Mouse (Mus musculus): Measurements from ENCODE around the gene Rfx6. TPM values are rescaled to one million over a fixed set of nuclear protein-coding genes. Genes with fewer than 3 reads are reported as not detected.

Rfx6 gene
- polyA plus RNA-seq, 1 experiment from 2014 or later: not detected

DNA sequence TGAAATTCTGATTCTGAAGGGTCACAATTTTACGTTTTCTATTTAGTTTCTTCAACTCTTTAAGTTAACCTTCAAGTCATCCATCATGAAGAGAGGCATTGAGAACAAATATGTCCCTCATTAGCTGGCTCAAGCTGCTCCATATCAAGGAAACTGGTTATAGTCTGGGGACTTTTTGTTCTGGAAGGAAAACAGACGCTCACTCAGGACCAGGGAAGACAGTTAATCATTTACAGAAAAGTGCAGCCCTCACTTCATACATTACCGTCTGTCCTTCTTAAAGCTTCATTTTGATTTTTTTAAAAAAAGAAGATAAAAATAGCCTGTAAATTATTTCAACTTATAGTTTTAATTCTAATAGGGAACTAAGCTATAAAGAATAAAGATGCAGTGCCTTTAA lies 43.3 kb downstream of the Rfx6 start:
- H3K9ac ChIP-seq (ENCODE audit: low read length): no peak overlapping the region

DNA sequence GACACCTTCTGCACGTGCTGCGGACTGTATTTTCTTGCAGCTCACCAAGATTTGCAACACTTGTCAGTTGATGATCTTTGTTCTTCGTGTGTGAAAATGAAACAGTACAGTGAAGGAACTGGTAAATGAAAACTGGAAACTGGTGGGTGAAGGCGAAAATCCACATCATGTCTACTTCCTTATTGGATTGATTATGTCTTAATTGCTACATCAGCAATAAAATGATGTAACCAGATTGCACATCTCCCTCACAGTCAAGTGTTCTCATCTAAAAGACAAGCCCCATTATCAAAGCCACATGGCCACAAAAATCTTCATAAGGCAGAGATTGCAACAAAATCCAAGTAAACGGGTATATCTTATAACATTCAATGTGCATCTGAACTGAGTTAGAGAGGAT lies 83.9 kb downstream of the Rfx6 start:
- no peak for DNase-seq (ENCODE audit: low spot score)
- H3K4me3 ChIP-seq (ENCODE audit: low read depth, low read length): no peak overlapping the region
- H3K27me3 ChIP-seq (ENCODE audit: control insufficient read depth, insufficient read depth, low read length): no peaks in the 10 kb centered on the region
- H3K36me3 ChIP-seq (ENCODE audit: control insufficient read depth, insufficient read depth, low read length): no peaks in the 10 kb centered on the region
- no peak overlapping the region for H3K9ac ChIP-seq (ENCODE audit: low read length)
- 84% methylated on average over 5 of the region's 5 CpGs for WGBS
- no peak overlapping the region for H3K27ac ChIP-seq (replicated peaks; ENCODE audit: low read depth, low read length)
- H3K4me1 ChIP-seq (ENCODE audit: control insufficient read depth, insufficient read depth, low read length): no peaks in the 10 kb centered on the region
- no peak for ATAC-seq (ENCODE audit: insufficient number of reproducible peaks, low FRiP score, low TSS enrichment, low read depth)
- no peak overlapping the region for H3K4me2 ChIP-seq (ENCODE audit: low read depth, severe bottlenecking)
- no peaks in the 10 kb centered on the region for H3K9me3 ChIP-seq (ENCODE audit: control insufficient read depth, low read length)

More for the DNA sequence above, 43.3 kb downstream of the Rfx6 start:
- Histone ChIP-seq H3K27me3 (ENCODE audit: control insufficient read depth, insufficient read depth, low read length) (no peaks in the 10 kb centered on the region), H3K4me1 (ENCODE audit: control insufficient read depth, insufficient read depth, low read length) (no peaks in the 10 kb centered on the region), H3K4me2 (ENCODE audit: low read depth, severe bottlenecking) (no peak overlapping the region), H3K4me3 (ENCODE audit: low read depth, low read length) (no peak overlapping the region), H3K27ac (replicated peaks; ENCODE audit: low read depth, low read length) (no peak overlapping the region), H3K9me3 (ENCODE audit: control insufficient read depth, low read length) (no peaks in the 10 kb centered on the region), H3K36me3 (ENCODE audit: control insufficient read depth, insufficient read depth, low read length) (no peaks in the 10 kb centered on the region)
- ATAC-seq (ENCODE audit: insufficient number of reproducible peaks, low FRiP score, low TSS enrichment, low read depth) (no peak), DNase-seq (ENCODE audit: low spot score) (no peak)
- 20% methylated on average over 3 of the region's 3 CpGs for WGBS

DNA sequence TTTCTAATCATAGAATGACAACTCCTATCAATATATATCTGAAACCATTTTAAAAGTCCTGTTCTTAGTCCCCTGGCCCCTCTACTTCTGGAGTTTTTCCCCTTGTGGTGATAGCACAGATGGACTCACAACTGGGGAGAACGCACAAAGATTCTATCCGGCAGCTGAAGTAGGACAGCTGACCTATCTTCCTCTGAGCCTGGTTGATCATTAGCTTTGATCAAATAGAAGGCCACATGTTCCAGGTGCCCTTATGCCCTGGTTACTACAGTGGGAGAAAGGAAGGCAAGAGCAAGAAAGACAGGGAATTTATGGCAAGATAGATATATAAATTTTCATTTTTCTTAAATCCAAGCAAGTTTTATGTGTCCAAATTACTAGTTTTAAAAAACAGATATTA lies 85.7 kb downstream of the Rfx6 start:
- Histone ChIP-seq H3K4me1 (ENCODE audit: control insufficient read depth, insufficient read depth, low read length) (no peaks in the 10 kb centered on the region), H3K36me3 (ENCODE audit: control insufficient read depth, insufficient read depth, low read length) (no peaks in the 10 kb centered on the region), H3K4me2 (ENCODE audit: low read depth, severe bottlenecking) (no peak overlapping the region), H3K9ac (ENCODE audit: low read length) (no peak overlapping the region), H3K27me3 (ENCODE audit: control insufficient read depth, insufficient read depth, low read length) (no peaks in the 10 kb centered on the region), H3K27ac (replicated peaks; ENCODE audit: low read depth, low read length) (no peak overlapping the region), H3K9me3 (ENCODE audit: control insufficient read depth, low read length) (no peaks in the 10 kb centered on the region), H3K4me3 (ENCODE audit: low read depth, low read length) (no peak overlapping the region)
- ATAC-seq (ENCODE audit: insufficient number of reproducible peaks, low FRiP score, low TSS enrichment, low read depth) (no peak), DNase-seq (ENCODE audit: low spot score) (no peak)
- WGBS: 68% methylated on average over 2 of the region's 2 CpGs

DNA sequence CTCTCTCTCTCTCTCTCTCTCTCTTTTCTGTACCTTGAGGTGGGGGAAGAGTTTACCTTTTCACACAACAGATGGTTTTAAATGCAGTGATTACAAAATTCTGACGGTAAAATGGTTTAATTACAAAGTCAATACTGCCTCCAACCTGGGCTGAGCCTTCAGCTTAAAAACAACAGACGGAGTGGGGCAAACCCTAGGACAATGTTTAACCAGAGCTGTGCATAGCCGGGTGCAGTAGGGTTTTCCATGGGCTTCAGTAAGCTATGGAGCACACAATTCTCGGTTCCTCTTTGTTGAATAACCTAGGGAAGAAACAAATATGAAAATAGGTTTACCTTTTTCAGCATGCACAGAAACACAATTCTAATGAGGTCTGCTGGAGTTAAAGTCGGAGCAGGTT lies 90.9 kb downstream of the Rfx6 start:
- DNase-seq (ENCODE audit: low spot score): no peak
- Histone ChIP-seq H3K4me1 (ENCODE audit: control insufficient read depth, insufficient read depth, low read length) (no peaks in the 10 kb centered on the region), H3K4me2 (ENCODE audit: low read depth, severe bottlenecking) (no peak overlapping the region), H3K27me3 (ENCODE audit: control insufficient read depth, insufficient read depth, low read length) (no peaks in the 10 kb centered on the region), H3K9me3 (ENCODE audit: control insufficient read depth, low read length) (no peaks in the 10 kb centered on the region), H3K9ac (ENCODE audit: low read length) (no peak overlapping the region), H3K36me3 (ENCODE audit: control insufficient read depth, insufficient read depth, low read length) (no peaks in the 10 kb centered on the region), H3K4me3 (ENCODE audit: low read depth, low read length) (no peak overlapping the region), H3K27ac (replicated peaks; ENCODE audit: low read depth, low read length) (no peak overlapping the region)
- 69% methylated on average over 5 of the region's 5 CpGs for WGBS
- ATAC-seq (ENCODE audit: insufficient number of reproducible peaks, low FRiP score, low TSS enrichment, low read depth): no peak

DNA sequence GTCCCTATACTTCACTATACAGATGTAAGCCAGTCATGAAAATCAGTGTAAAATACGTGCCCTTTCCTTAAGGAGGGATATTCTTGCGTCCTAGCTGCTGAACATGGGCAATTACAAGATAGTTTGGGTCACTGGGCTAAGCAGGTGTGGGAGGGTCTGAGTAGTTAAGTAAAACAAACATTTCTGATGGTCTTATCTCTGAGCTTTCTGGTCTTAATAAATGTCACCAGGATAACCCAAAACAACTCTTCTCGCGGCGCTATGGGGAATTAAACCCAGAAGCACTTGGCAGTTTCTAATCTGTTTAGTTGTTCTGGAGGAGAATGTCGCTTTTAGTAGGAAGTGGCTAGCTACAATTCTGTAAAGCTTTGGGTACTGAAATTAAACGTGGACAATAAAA lies 91.7 kb downstream of the Rfx6 start:
- H3K27ac ChIP-seq (replicated peaks; ENCODE audit: low read depth, low read length): no peak overlapping the region
- H3K4me3 ChIP-seq (ENCODE audit: low read depth, low read length): no peak overlapping the region
- no peak overlapping the region for H3K4me2 ChIP-seq (ENCODE audit: low read depth, severe bottlenecking)
- WGBS: 30% methylated on average over 7 of the region's 7 CpGs
- H3K4me1 ChIP-seq (ENCODE audit: control insufficient read depth, insufficient read depth, low read length): no peaks in the 10 kb centered on the region
- no peaks in the 10 kb centered on the region for H3K27me3 ChIP-seq (ENCODE audit: control insufficient read depth, insufficient read depth, low read length)
- no peak overlapping the region for H3K9ac ChIP-seq (ENCODE audit: low read length)
- H3K9me3 ChIP-seq (ENCODE audit: control insufficient read depth, low read length): no peaks in the 10 kb centered on the region
- DNase-seq (ENCODE audit: low spot score) (no peak), ATAC-seq (ENCODE audit: insufficient number of reproducible peaks, low FRiP score, low TSS enrichment, low read depth) (no peak)
- H3K36me3 ChIP-seq (ENCODE audit: control insufficient read depth, insufficient read depth, low read length): no peaks in the 10 kb centered on the region

DNA sequence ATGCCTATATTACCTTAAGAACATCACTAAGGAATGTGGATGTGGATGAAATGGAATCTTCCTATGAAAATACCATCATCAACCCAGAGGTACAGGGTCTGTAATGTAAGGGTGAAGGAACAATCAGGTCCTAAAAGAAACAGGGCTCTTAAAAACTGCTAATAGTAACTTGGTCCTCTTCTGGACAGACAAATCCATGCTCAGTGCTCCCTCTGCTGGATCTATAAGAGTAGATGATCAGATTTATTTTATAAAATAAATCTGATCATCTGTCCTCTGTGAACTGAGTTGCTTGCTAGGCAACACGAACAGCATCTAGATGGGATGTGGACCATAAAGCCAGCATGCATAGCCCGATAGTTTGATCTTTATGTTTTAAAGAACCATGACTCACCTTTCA lies 102.1 kb downstream of the Rfx6 start:
- Histone ChIP-seq H3K4me1 (ENCODE audit: control insufficient read depth, insufficient read depth, low read length) (no peaks in the 10 kb centered on the region), H3K9ac (ENCODE audit: low read length) (no peak overlapping the region), H3K36me3 (ENCODE audit: control insufficient read depth, insufficient read depth, low read length) (no peaks in the 10 kb centered on the region), H3K27ac (replicated peaks; ENCODE audit: low read depth, low read length) (no peak overlapping the region), H3K27me3 (ENCODE audit: control insufficient read depth, insufficient read depth, low read length) (no peaks in the 10 kb centered on the region), H3K4me2 (ENCODE audit: low read depth, severe bottlenecking) (no peak overlapping the region), H3K4me3 (ENCODE audit: low read depth, low read length) (no peak overlapping the region), H3K9me3 (ENCODE audit: control insufficient read depth, low read length) (no peaks in the 10 kb centered on the region)
- ATAC-seq (ENCODE audit: insufficient number of reproducible peaks, low FRiP score, low TSS enrichment, low read depth) (no peak), DNase-seq (ENCODE audit: low spot score) (no peak)
- 82% methylated on average over 2 of the region's 2 CpGs for WGBS

Other genes with a start within 250 kb of the Rfx6 start
- 0.79 TPM in 1 of 2 replicates, not detected in the other for gene Gm49339, start 197.1 kb upstream of the Rfx6 start, polyA plus RNA-seq (2014; fragmentation: Nextera tagmentation; extraction: Ambion mirVana)
- gene Lilr4b, start 197.1 kb upstream of the Rfx6 start, polyA plus RNA-seq (2014; fragmentation: Nextera tagmentation; extraction: Ambion mirVana): not detected in 2 replicates
- 0.36 and 0.37 TPM in 2 replicates for gene Lilrb4a, start 186.8 kb upstream of the Rfx6 start, polyA plus RNA-seq (2014; fragmentation: Nextera tagmentation; extraction: Ambion mirVana)
- gene Fam162b, start 87.2 kb upstream of the Rfx6 start, polyA plus RNA-seq (2014; fragmentation: Nextera tagmentation; extraction: Ambion mirVana): 0.43 TPM in 1 of 2 replicates, not detected in the other
- gene Gprc6a, start 46.3 kb upstream of the Rfx6 start, polyA plus RNA-seq (2014; fragmentation: Nextera tagmentation; extraction: Ambion mirVana): not detected in 2 replicates

All from limb, embryonic 11.5 days (tissue).